Mouse (Mus musculus) left cerebral cortex, adult 6 months (tissue): ENCODE measurements around the gene Cplx3. TPM values are rescaled to one million over a fixed set of nuclear protein-coding genes. Genes with fewer than 3 reads are reported as not detected.

Experiments
- long read RNA-seq, 2 experiments: library from polyadenylated mRNA; unstranded; transcript quantifications; one replicate each; pipeline ENCODE4 v2.0.0; 2019 to 2020
- polyA plus RNA-seq: library from polyadenylated mRNA; unstranded; fragments of <200 nt; fragmentation: Nextera tagmentation; gene quantifications from 2 replicates; pipeline ENCODE4 v1.2.3, GENCODE M21; 2021

Cplx3 gene
- 14.1 and 17.1 TPM in 2 replicates for polyA plus RNA-seq
- long read RNA-seq, experiment 1, transcript Cplx3-201 (3 exons, 2,859 nt) = major isoform, 71 of 74 reads
- long read RNA-seq, experiment 1, partial matches to known transcripts = 0 of 74 reads
- long read RNA-seq, experiment 1, other reads (novel, unspliced or antisense) = 3 of 74 reads
- long read RNA-seq, experiment 2, transcript Cplx3-201 (3 exons, 2,859 nt) = major isoform, 21 of 23 reads
- long read RNA-seq, experiment 2, partial matches to known transcripts = 0 of 23 reads
- long read RNA-seq, experiment 2, other reads (novel, unspliced or antisense) = 2 of 23 reads

GRCm38 (mm10) chr9:57606139-57606851 lies at the start of gene Cplx3:
Cplx3 (minus strand) TSS chr9:57606281.

GRCm38 (mm10) chr9:57653283-57653682 lies 47.2 kb upstream of the Cplx3 start, which contains the start of gene Csk:
Csk (minus strand) TSS chr9:57653631.

DNA sequence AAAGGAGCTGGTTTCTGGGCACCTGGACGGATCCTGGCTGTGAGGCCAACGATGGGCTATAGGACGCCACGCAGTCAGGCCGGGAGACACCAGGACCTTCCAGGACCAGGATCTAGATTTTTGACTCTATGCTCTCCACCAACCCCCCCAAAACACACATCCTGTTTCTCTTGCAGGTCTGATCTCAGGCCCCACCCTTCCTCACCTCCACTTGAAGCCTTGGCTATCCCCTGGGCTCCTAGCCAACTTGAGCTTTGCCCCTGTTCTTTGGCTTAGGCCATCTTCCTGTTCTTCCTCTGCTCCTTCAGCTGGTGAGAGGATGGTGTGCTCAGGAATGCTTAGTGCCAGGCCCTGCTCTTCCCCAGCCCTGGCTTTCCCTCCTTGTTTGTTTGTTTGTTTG lies 14.6 kb upstream of the Cplx3 start, which contains the start of gene Lman1l:
Gene Lman1l, minus strand, starts transcription at position 101 of the 400 bp plus-strand sequence.

DNA sequence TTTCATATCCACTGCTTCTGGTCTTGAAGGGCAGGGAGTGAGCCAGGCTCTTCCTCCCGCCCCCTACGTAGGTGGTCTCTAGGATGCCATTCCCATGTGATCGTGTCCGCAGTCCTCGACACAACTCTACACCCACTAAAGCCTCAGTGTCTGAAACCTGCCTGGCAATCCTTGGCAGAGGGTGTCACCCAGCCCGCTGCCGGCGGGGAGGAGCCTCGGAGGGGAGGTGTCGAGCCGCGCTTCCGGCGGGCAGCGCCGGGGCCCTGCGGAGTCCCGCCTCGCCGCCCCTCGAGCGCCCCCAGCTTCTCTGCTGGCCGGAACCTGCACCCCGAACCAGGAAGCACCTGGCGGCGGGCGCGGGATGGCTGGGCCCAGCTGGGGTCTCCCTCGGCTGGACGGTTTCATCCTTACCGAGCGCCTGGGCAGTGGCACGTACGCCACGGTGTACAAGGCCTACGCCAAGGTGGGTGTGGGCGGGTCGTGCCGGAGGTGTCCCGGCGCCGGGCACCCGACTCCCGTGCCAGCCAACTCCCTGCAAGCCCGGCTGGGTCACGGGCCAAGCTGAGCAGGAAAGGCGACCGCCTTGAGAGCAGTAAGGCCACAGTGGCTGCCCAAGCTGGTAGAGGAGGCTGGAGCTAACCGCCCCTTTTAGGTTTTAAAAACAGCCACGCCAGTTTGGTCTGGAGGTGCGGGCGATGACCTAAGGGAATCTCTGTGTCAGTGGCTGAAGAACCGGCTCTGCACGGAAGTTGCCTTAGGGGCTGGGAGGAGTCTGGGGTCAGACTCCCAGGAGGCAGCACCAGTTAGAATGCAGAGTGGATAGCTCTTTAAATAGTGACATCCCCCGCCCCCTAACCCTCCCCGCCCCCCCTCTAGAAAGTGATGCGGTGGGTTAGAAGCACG lies 16.6 kb downstream of the Cplx3 start, which contains the start of gene Ulk3:
Gene Ulk3, plus strand, starts transcription at position 229 of the 903 bp plus-strand sequence.

GRCm38 (mm10) chr9:57560861-57561710 lies 45.0 kb downstream of the Cplx3 start, which contains the start of gene Scamp2:
Scamp2 (plus strand) TSS chr9:57560943.

GRCm38 (mm10) chr9:57552139-57552887 lies 53.8 kb downstream of the Cplx3 start, which contains the start of gene Mpi:
Mpi (minus strand) TSS chr9:57552763.

Other genes starting within 250 kb of the Cplx3 start
- gene Ppcdc, start 166.2 kb downstream of the Cplx3 start, polyA plus RNA-seq = 15.0 and 15.5 TPM in 2 replicates
- 177 and 316 TPM in 2 replicates for gene Scamp5, start 138.2 kb downstream of the Cplx3 start, polyA plus RNA-seq
- gene Rpp25, start 102.3 kb downstream of the Cplx3 start, polyA plus RNA-seq = 28.6 and 31.5 TPM in 2 replicates
- 1,376 and 1,378 TPM in 2 replicates for gene Cox5a, start 85.0 kb downstream of the Cplx3 start, polyA plus RNA-seq
- 10.2 and 15.6 TPM in 2 replicates for gene Fam219b, start 68.8 kb downstream of the Cplx3 start, polyA plus RNA-seq
- 43.9 and 57.3 TPM in 2 replicates for gene Mpi, start 53.5 kb downstream of the Cplx3 start, polyA plus RNA-seq
- 27.6 and 31.6 TPM in 2 replicates for gene Scamp2, start 45.3 kb downstream of the Cplx3 start, polyA plus RNA-seq
- gene Ulk3, start 16.8 kb downstream of the Cplx3 start, polyA plus RNA-seq = 9.0 and 10.7 TPM in 2 replicates
- not detected in 2 replicates for gene Lman1l, start 14.5 kb upstream of the Cplx3 start, polyA plus RNA-seq
- gene Csk, start 47.4 kb upstream of the Cplx3 start, polyA plus RNA-seq = 4.2 and 6.2 TPM in 2 replicates
- not detected in 2 replicates for gene Cyp1a2, start 77.4 kb upstream of the Cplx3 start, polyA plus RNA-seq
- 0.08 and 0.15 TPM in 2 replicates for gene Cyp1a1, start 81.6 kb upstream of the Cplx3 start, polyA plus RNA-seq
- gene Edc3, start 102.3 kb upstream of the Cplx3 start, polyA plus RNA-seq = 9.0 and 10.6 TPM in 2 replicates
- 34.3 and 39.4 TPM in 2 replicates for gene Clk3, start 159.6 kb upstream of the Cplx3 start, polyA plus RNA-seq
- 2.2 and 2.8 TPM in 2 replicates for gene Arid3b, start 230.5 kb upstream of the Cplx3 start, polyA plus RNA-seq